Mouse (Mus musculus): ENCODE measurements around the gene Axin2.

Gene Axin2

GRCm38 (mm10) chr11:108980530-108980929 is 60.4 kb downstream of the Axin2 start:
- peak; percentile 89 for DNase-seq (ENCODE audit: low spot score)

- DNase-seq (ENCODE audit: low spot score), result no peak
Measured at GRCm38 (mm10) chr11:108981012-108981411, 60.9 kb downstream of the Axin2 start.

- no peak for DNase-seq (ENCODE audit: low spot score)
Measured at GRCm38 (mm10) chr11:108983409-108984064, 63.4 kb downstream of the Axin2 start.

GRCm38 (mm10) chr11:108984711-108985419 is 64.7 kb downstream of the Axin2 start:
- peak; percentile 37 for DNase-seq (ENCODE audit: low spot score)

GRCm38 (mm10) chr11:108985836-108986235 is 65.7 kb downstream of the Axin2 start:
- DNase-seq (ENCODE audit: low spot score), result no peak

- no peak for DNase-seq (ENCODE audit: low spot score)
Measured at GRCm38 (mm10) chr11:108987226-108987625, 67.1 kb downstream of the Axin2 start.

GRCm38 (mm10) chr11:108987705-108988104 is 67.6 kb downstream of the Axin2 start:
- no peak for DNase-seq (ENCODE audit: low spot score)

- no peak for DNase-seq (ENCODE audit: low spot score)
Measured at GRCm38 (mm10) chr11:108988258-108988657, 68.1 kb downstream of the Axin2 start.

- no peak for DNase-seq (ENCODE audit: low spot score)
Measured at GRCm38 (mm10) chr11:108989940-108990339, 69.8 kb downstream of the Axin2 start.

- no peak for DNase-seq (ENCODE audit: low spot score)
Measured at GRCm38 (mm10) chr11:108993414-108993813, 73.3 kb downstream of the Axin2 start.

GRCm38 (mm10) chr11:108995196-108995989 is 75.2 kb downstream of the Axin2 start:
- no peak for DNase-seq (ENCODE audit: low spot score)

GRCm38 (mm10) chr11:108995990-108996533 is 75.9 kb downstream of the Axin2 start:
- no peak for DNase-seq (ENCODE audit: low spot score)

GRCm38 (mm10) chr11:108997816-108998215 is 77.7 kb downstream of the Axin2 start:
- DNase-seq (ENCODE audit: low spot score), result peak; percentile 53

Data from lung, postnatal 25 days (tissue).